Mouse (Mus musculus) C2C12 (cell line): ENCODE data around the gene Spg20. TPM values are rescaled to one million over a fixed set of nuclear protein-coding genes. Genes with fewer than 3 reads are reported as not detected.

Experiments
- H3K27me3 ChIP-seq: one replicate; pipeline ENCODE4 v1.6.1; 2011; ENCODE audit not compliant: control insufficient read depth, insufficient read depth, insufficient read length
- H3K36me3 ChIP-seq: one replicate; pipeline ENCODE4 v1.6.1; 2011; ENCODE audit not compliant: control insufficient read depth, insufficient read depth
- H3K4me3 ChIP-seq: one replicate; pipeline ENCODE4 v1.5.1; 2011; ENCODE audit warnings: mild to moderate bottlenecking, control low read depth; ENCODE audit not compliant: poor library complexity, insufficient read depth, severe bottlenecking
- H3K79me2 ChIP-seq: one replicate; pipeline ENCODE4 v1.6.1; 2011; ENCODE audit not compliant: control insufficient read depth, insufficient read depth
- H3K79me3 ChIP-seq: one replicate; pipeline ENCODE4 v1.6.1; 2011; ENCODE audit warnings: low read depth, control low read depth
- H3ac ChIP-seq: one replicate; pipeline ENCODE3; 2011; ENCODE audit warnings: low read depth; ENCODE audit not compliant: control insufficient read depth, insufficient read length
- CEBPB ChIP-seq: IDR thresholded peaks from one replicate; pipeline ENCODE4 v1.6.1; 2011; ENCODE audit warnings: low read depth, mild to moderate bottlenecking, control low read depth, moderate library complexity
- CTCF ChIP-seq: IDR thresholded peaks from one replicate; pipeline ENCODE4 v1.5.1; 2011; ENCODE audit not compliant: control insufficient read depth, insufficient read depth, insufficient read length
- FOSL1 ChIP-seq: IDR thresholded peaks from one replicate; pipeline ENCODE4 v1.8.0; 2011; ENCODE audit warnings: mild to moderate bottlenecking, low read length; ENCODE audit not compliant: poor library complexity, insufficient read depth, severe bottlenecking
- MAX ChIP-seq: IDR thresholded peaks from one replicate; pipeline ENCODE4 v1.6.1; 2011; ENCODE audit warnings: mild to moderate bottlenecking, control low read depth
- MYOD1 ChIP-seq: IDR thresholded peaks from one replicate; pipeline ENCODE4 v1.6.1; 2011; ENCODE audit warnings: low read depth; ENCODE audit not compliant: control insufficient read depth, insufficient read length
- MYOG ChIP-seq: IDR thresholded peaks from one replicate; pipeline ENCODE4 v1.6.1; 2011; ENCODE audit not compliant: control insufficient read depth, insufficient read length; ENCODE audit errors: extremely low read depth
- USF1 ChIP-seq: IDR thresholded peaks from one replicate; pipeline ENCODE4 v1.6.1; 2011; ENCODE audit warnings: low read depth, mild to moderate bottlenecking, control low read depth, moderate library complexity
- polyA plus RNA-seq: library from polyadenylated mRNA; unstranded; fragments of >200 nt; fragmentation: generic; extraction: Trizol; gene quantifications from one replicate; pipeline ENCODE4 v1.2.1, GENCODE M21; 2012; ENCODE audit warnings: missing spikeins

Gene Spg20
- polyA plus RNA-seq, 1 experiment: 24.0 TPM

DNA sequence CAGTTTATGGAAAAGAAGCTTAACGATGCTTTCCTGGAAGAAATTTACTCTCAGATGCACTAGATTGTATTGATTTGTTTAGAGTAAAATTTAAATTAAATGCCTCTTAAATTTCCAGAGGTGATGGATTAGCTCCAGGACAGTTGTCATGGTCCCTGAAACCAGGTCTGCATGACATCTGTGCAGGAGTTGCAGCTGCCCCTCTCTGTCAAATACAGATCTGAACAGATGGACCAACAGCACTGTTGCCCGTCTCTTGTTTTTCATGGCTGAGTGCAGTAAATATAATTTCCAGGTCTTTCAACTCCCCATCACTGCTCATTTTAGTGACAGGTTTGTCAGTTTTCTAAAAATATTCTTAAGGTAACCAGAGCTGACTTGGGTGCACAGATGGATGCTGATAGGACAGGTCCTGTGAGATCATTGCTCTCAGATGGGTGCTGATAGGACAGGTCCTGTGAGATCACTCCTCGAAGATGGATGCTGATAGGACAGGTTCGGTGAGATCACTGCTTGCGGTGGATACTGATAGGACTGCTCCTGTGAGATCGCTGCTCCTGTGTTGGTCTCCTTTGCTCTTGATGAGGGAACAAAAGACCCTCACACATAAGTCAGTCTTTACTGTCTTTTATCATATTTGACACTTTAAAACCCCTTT lies 19.8 kb downstream of the Spg20 start:
- no peak for TF ChIP-seq MYOD1
- TF ChIP-seq CEBPB: no peak
- no peak for TF ChIP-seq USF1
- TF ChIP-seq FOSL1: no peak
- no peak for TF ChIP-seq MYOG
- TF ChIP-seq CTCF: no peak
- TF ChIP-seq MAX: no peak
- Histone ChIP-seq H3K79me2 (peaks cover 17% of the 10 kb centered on the region), H3K4me3 (no peak overlapping the region), H3K27me3 (no peaks in the 10 kb centered on the region), H3K79me3 (peaks cover 1% of the 10 kb centered on the region), H3ac (no peak overlapping the region), H3K36me3 (peaks cover 98% of the 10 kb centered on the region)

DNA sequence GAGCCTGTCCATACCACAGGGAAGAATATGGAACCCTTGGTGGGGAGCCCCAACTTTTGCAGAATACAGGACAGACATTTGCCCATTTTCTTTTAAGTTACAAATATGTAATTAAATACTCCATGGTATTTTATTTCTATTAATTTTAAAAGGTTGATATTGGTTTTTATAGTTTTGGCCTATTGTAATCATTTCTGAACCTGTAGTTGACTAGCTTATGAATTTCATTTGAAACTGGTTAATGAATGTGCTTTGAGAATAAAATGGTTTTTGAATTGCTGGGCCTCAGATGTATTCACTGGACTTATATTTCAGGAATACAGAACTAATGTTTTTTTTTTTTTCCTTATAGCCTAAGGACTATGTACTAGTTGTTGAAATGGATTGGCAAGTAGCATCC lies 25.1 kb downstream of the Spg20 start, which contains the start of gene Ccdc169:
Ccdc169 (plus strand) TSS at position 301 of the 400 bp plus-strand sequence.
- no peak within 1 kb of the TSS for H3K4me3 ChIP-seq
- peaks cover 8% of the 10 kb centered on the region for H3K79me2 ChIP-seq
- H3K36me3 ChIP-seq: peaks cover 56% of the 10 kb centered on the region
- peaks cover 1% of the 10 kb centered on the region for H3K79me3 ChIP-seq
- H3ac ChIP-seq: no peak within 1 kb of the TSS
- TF ChIP-seq CEBPB (no peak), MYOD1 (no peak), FOSL1 (no peak), MAX (no peak), MYOG (no peak), USF1 (no peak), CTCF (no peak)
- H3K27me3 ChIP-seq: no peaks in the 10 kb centered on the region

DNA sequence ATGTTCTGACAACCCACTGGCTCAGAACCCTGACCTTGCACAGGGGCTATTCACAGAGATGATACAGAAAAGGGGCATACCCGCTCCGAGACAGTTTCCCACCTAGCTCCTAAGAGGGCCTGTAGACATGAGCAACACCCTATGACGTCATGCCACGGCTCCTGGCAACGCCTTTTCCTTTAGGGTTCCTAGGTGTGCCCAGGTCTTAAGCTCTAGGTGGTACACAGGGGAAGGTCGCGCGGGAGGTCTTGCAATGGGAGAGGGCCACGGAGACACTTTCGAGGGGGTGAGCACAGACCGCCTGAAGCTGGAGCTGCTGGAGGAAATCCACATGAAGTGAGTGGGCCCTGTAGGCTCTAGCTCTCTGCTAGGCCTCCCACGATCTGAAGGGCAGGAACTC lies 27.9 kb downstream of the Spg20 start:
- H3K27me3 ChIP-seq: no peaks in the 10 kb centered on the region
- H3K79me2 ChIP-seq: no peaks in the 10 kb centered on the region
- peaks cover 29% of the 10 kb centered on the region for H3K36me3 ChIP-seq
- no peak overlapping the region for H3ac ChIP-seq
- H3K79me3 ChIP-seq: no peaks in the 10 kb centered on the region
- H3K4me3 ChIP-seq: no peak overlapping the region
- no peak for TF ChIP-seq MAX
- TF ChIP-seq MYOG: no peak
- TF ChIP-seq USF1: no peak
- TF ChIP-seq FOSL1: no peak
- TF ChIP-seq CEBPB: no peak
- no peak for TF ChIP-seq MYOD1
- TF ChIP-seq CTCF: no peak

DNA sequence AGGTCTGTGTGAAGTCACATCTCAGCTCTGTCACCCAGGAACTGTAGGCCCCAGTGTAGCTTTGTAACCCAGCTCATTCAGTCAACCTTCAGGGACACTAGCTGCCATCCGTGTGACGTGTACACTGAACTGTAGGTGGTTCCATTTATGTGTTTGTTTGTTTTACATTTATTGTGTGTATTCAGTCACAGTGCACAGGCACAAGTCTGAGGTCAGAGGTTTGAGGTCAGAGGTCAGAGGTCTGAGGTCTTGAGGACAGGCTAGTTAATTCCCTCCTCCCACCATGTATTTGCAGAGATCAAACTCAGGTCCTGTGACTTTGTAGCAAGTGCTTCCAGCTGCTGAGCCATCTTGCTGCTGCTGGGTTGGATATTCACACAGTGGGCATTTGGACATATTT lies 29.5 kb downstream of the Spg20 start:
- Histone ChIP-seq H3K4me3 (no peak overlapping the region), H3K79me2 (no peaks in the 10 kb centered on the region), H3K36me3 (peaks cover 14% of the 10 kb centered on the region), H3ac (no peak overlapping the region), H3K79me3 (no peaks in the 10 kb centered on the region), H3K27me3 (no peaks in the 10 kb centered on the region)
- no peak for TF ChIP-seq CTCF
- TF ChIP-seq FOSL1: no peak

DNA sequence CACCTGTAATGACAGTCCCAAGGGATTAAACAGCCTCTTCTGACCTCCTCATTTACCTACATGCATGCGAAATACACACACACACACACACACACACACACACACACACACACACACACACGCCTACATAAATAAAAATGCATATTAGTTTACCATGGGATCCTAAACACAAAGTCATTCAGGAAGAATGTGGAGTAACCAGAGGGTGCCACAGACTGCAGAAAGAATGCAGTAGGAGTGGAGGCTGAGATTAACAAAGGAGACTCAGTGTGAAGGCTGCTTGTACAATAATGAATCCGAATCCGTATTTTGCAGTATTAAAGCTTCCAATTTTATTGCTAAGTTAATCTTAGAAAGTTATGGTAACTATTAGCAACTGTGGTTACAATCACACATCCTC lies 33.0 kb downstream of the Spg20 start:
- H3K79me2 ChIP-seq: no peaks in the 10 kb centered on the region
- no peak overlapping the region for H3ac ChIP-seq
- H3K79me3 ChIP-seq: no peaks in the 10 kb centered on the region
- no peaks in the 10 kb centered on the region for H3K36me3 ChIP-seq
- no peaks in the 10 kb centered on the region for H3K27me3 ChIP-seq
- H3K4me3 ChIP-seq: no peak overlapping the region
- TF ChIP-seq MAX: no peak
- no peak for TF ChIP-seq CEBPB
- TF ChIP-seq FOSL1: no peak
- no peak for TF ChIP-seq CTCF
- TF ChIP-seq MYOG: no peak
- TF ChIP-seq USF1: no peak
- TF ChIP-seq MYOD1: no peak

DNA sequence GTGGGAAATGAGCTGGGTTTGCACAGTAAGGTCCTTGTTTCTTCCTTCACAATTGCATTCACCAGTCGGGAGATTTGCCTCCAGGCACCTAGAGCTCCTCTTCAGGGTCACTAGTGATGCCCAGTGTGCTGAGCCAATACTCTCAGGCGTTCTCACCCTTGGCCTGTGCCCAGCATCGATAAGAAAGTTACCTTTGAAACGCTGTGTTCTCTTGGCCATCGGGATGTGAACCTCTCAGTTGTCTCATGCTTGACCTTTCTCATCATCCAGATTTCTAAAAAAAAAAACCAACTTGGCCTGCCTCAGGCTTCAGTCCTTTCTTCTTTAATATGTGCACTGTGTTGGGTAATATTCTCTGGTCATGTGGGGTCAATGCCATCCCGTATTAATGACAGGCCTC lies 34.5 kb downstream of the Spg20 start:
- Histone ChIP-seq H3ac (no peak overlapping the region), H3K36me3 (no peaks in the 10 kb centered on the region), H3K79me2 (no peaks in the 10 kb centered on the region), H3K4me3 (no peak overlapping the region), H3K27me3 (no peaks in the 10 kb centered on the region), H3K79me3 (no peaks in the 10 kb centered on the region)
- TF ChIP-seq MYOG: no peak
- no peak for TF ChIP-seq MYOD1
- TF ChIP-seq CTCF: no peak
- TF ChIP-seq MAX: no peak
- TF ChIP-seq FOSL1: no peak
- TF ChIP-seq USF1: no peak
- TF ChIP-seq CEBPB: no peak
